Mouse (Mus musculus): ENCODE measurements at regions not wholly inside any gene's neighbourhood (a gene's known extent, or its start where the extent isn't known, plus 50 kb on each side); places are given as distances from the start of the nearest gene placed in this dataset.
A peak's percentile ranks its signal among the peaks of the same experiment; 100 is the strongest.
"Not testable (repeated sequence)": the region's sequence is repeated elsewhere in the genome, so short reads cannot be mapped to it uniquely, and the experiment has no call there.

GRCm38 (mm10) chr10:84186466-84186865, 253.9 kb downstream of the Nuak1 start:
- no peak for DNase-seq

- DNase-seq, result no peak
These were observed 241.4 kb downstream of the Nuak1 start for GRCm38 (mm10) chr10:84199035-84199434.

GRCm38 (mm10) chr10:84201785-84202184, 238.6 kb downstream of the Nuak1 start:
- DNase-seq, result no peak

GRCm38 (mm10) chr10:84212096-84212785, 228.2 kb downstream of the Nuak1 start:
- DNase-seq, result no peak

- no peak for DNase-seq
These were observed 225.6 kb downstream of the Nuak1 start for GRCm38 (mm10) chr10:84214812-84215211.

GRCm38 (mm10) chr10:84229224-84229921, 211.0 kb downstream of the Nuak1 start:
- DNase-seq, result no peak

- DNase-seq, result peak; percentile 80
These were observed 210.2 kb downstream of the Nuak1 start for GRCm38 (mm10) chr10:84230011-84230781.

GRCm38 (mm10) chr10:84235006-84235405, 205.4 kb downstream of the Nuak1 start:
- no peak for DNase-seq

- no peak for DNase-seq
These were observed 204.2 kb downstream of the Nuak1 start for GRCm38 (mm10) chr10:84236236-84236635.

GRCm38 (mm10) chr10:84238279-84238963, 202.0 kb downstream of the Nuak1 start:
- DNase-seq, result no peak

GRCm38 (mm10) chr10:84243283-84243682, 197.1 kb downstream of the Nuak1 start:
- no peak for DNase-seq

GRCm38 (mm10) chr10:84249346-84249745, 191.1 kb downstream of the Nuak1 start:
- DNase-seq, result no peak

- no peak for DNase-seq
These were observed 179.3 kb downstream of the Nuak1 start for GRCm38 (mm10) chr10:84260931-84261650.

GRCm38 (mm10) chr10:84262943-84263342, 177.5 kb downstream of the Nuak1 start:
- no peak for DNase-seq

- no peak for DNase-seq
These were observed 154.4 kb downstream of the Nuak1 start for GRCm38 (mm10) chr10:84285832-84286506.

- no peak for DNase-seq
These were observed 146.0 kb downstream of the Nuak1 start for GRCm38 (mm10) chr10:84294422-84294821.

- DNase-seq, result no peak
These were observed 144.2 kb downstream of the Nuak1 start for GRCm38 (mm10) chr10:84296168-84296567.

- no peak for DNase-seq
These were observed 138.8 kb downstream of the Nuak1 start for GRCm38 (mm10) chr10:84301561-84301960.

GRCm38 (mm10) chr10:84302821-84303520, 137.4 kb downstream of the Nuak1 start:
- DNase-seq, result no peak

GRCm38 (mm10) chr10:84308746-84309145, 131.7 kb downstream of the Nuak1 start:
- not testable (repeated sequence) for DNase-seq
